Mouse (Mus musculus): ENCODE results near the gene Slc25a23.

- TF ChIP-seq POLR2A (IDR thresholded peaks at IDR 0.05; ENCODE audit: borderline replicate concordance, extremely low read depth, low read depth, low read length) (no peak), CTCF (IDR thresholded peaks at IDR 0.05; ENCODE audit: insufficient read depth, low read length) (no peak)
Observed at GRCm38 (mm10) chr17:56999968-57000609, 59.6 kb downstream of the Slc25a23 start, which contains the start of gene Pspn.

Measured in lung, adult 2 months (tissue).